8 mouse cellular contexts compared by ENCODE assay signal in the genomic region with DNA sequence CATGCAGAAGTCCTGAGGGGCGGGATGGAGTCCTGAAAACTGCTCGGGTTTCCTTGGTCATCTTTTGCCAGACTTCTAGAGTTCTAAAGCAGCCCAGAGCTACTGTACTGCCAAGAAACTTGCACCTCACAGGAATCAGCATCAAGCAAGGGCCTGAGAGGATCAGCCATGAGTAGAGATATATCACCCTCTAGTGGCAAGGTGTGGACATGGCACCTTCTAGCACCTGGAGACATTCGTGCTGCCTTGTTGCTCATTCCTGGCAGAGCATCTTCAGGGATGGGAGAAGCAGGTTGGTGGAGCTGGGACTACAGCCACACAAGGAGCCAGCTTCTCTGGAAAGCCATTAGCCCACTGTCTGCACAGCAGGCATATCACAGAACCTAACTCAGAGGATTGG. TPM values are rescaled to one million over a fixed set of nuclear protein-coding genes. Genes with fewer than 3 reads are reported as not detected.
DNase-seq lines count a peak whose midpoint lies in the region; ATAC-seq and TF ChIP-seq lines count a peak whose summit lies in the region.

No protein-coding gene starts in this region.

- no peak overlapping the region for H3K27ac ChIP-seq in forebrain, embryonic 13.5 days
- H3K27ac ChIP-seq in kidney, embryonic 16.5 days (ENCODE audit: low read length), result no peak overlapping the region
- H3K27ac ChIP-seq in liver, postnatal 0 days (ENCODE audit: low read depth), result no peak overlapping the region

- H3K9me3 ChIP-seq in forebrain, embryonic 13.5 days (replicated peaks), result no peaks in the 10 kb centered on the region
- no peaks in the 10 kb centered on the region for H3K9me3 ChIP-seq in kidney, embryonic 16.5 days (ENCODE audit: low read length)
- no peaks in the 10 kb centered on the region for H3K9me3 ChIP-seq in liver, postnatal 0 days (ENCODE audit: low read length)

- H3K36me3 ChIP-seq in forebrain, embryonic 13.5 days (ENCODE audit: poor library complexity, severe bottlenecking), result peaks cover 46% of the 10 kb centered on the region
- peaks cover 22% of the 10 kb centered on the region for H3K36me3 ChIP-seq in kidney, embryonic 16.5 days (ENCODE audit: insufficient read depth, low read length)
- H3K36me3 ChIP-seq in liver, postnatal 0 days (replicated peaks; ENCODE audit: insufficient read depth, low read length), result peaks cover 25% of the 10 kb centered on the region

- no peaks in the 10 kb centered on the region for H3K27me3 ChIP-seq in forebrain, embryonic 13.5 days
- H3K27me3 ChIP-seq in kidney, embryonic 16.5 days (ENCODE audit: insufficient read depth, low read length), result no peaks in the 10 kb centered on the region
- no peaks in the 10 kb centered on the region for H3K27me3 ChIP-seq in liver, postnatal 0 days (ENCODE audit: insufficient read depth, low read length)

- peak; percentile 54 for DNase-seq in 416B (ENCODE audit: low read depth)
- peak; percentile 50 for DNase-seq in CD4-positive helper T cell, adult 2 months (ENCODE audit: low read depth, low spot score)
- DNase-seq in c-Kit-positive CD71-positive TER-119-negative erythroid progenitor cells, embryonic 14.5 days (ENCODE audit: low read depth), result peak; percentile 40
- DNase-seq in liver, postnatal 0 days, result peak; percentile 55
- DNase-seq in retina, postnatal 1 day, result peak; percentile 76

- 28% methylated on average over 3 of the region's 3 CpGs for whole genome bisulfite sequencing in forebrain, embryonic 13.5 days
- 46% methylated on average over 3 of the region's 3 CpGs for WGBS in kidney, embryonic 16.5 days
- 48% methylated on average over 3 of the region's 3 CpGs for WGBS in liver, postnatal 0 days (ENCODE audit: insufficient replicate concordance)

- TF ChIP-seq EP300 in liver, postnatal 0 days (IDR thresholded peaks at IDR 0.05; ENCODE audit: low read depth), result no peak

- no peak overlapping the region for H3K4me3 ChIP-seq in forebrain, embryonic 13.5 days
- no peak overlapping the region for H3K4me3 ChIP-seq in kidney, embryonic 16.5 days (ENCODE audit: low read length)
- no peak overlapping the region for H3K4me3 ChIP-seq in liver, postnatal 0 days (ENCODE audit: low read depth, low read length)

- H3K4me1 ChIP-seq in forebrain, embryonic 13.5 days, result no peaks in the 10 kb centered on the region
- H3K4me1 ChIP-seq in kidney, embryonic 16.5 days (ENCODE audit: insufficient read depth, low read length), result no peaks in the 10 kb centered on the region
- H3K4me1 ChIP-seq in liver, postnatal 0 days (ENCODE audit: insufficient read depth), result no peaks in the 10 kb centered on the region

- peak; percentile 43; the same call in 1 of the 2 replicates for ATAC-seq in forebrain, embryonic 13.5 days
- ATAC-seq in kidney, embryonic 16.5 days (ENCODE audit: low FRiP score, low TSS enrichment), result 0 out of 2 replicates have a peak, but pooled peaks have one; percentile 54
- no peak for ATAC-seq in liver, postnatal 0 days
- no peak for ATAC-seq in inflammation-experienced regulatory T-cells, adult 6 months

- no peak overlapping the region for H3K4me2 ChIP-seq in forebrain, embryonic 13.5 days
- H3K4me2 ChIP-seq in kidney, embryonic 16.5 days (replicated peaks; ENCODE audit: low read depth, low read length), result no peak overlapping the region
- no peak overlapping the region for H3K4me2 ChIP-seq in liver, postnatal 0 days (ENCODE audit: low read depth, low read length)

- peak; percentile 85 for TF ChIP-seq CTCF in liver, postnatal 0 days (IDR thresholded peaks at IDR 0.05; ENCODE audit: low read depth)

- no peak overlapping the region for H3K9ac ChIP-seq in forebrain, embryonic 13.5 days
- H3K9ac ChIP-seq in kidney, embryonic 16.5 days (replicated peaks; ENCODE audit: low read length), result no peak overlapping the region
- H3K9ac ChIP-seq in liver, postnatal 0 days (replicated peaks), result no peak overlapping the region

RNA-seq across cellular contexts. Expression of gene Gosr2, which starts 22.1 kb away (rescaled TPM):
- 90.9 and 99.5 TPM in 2 replicates for polyA plus RNA-seq in forebrain, embryonic 13.5 days (2015; fragmentation: Nextera tagmentation; extraction: Ambion mirVana)
- 91.1 and 92.2 TPM in 2 replicates for polyA plus RNA-seq in kidney, embryonic 16.5 days (2015; fragmentation: Nextera tagmentation; extraction: Ambion mirVana)
- 39.3 and 43.1 TPM in 2 replicates for polyA plus RNA-seq in liver, postnatal 0 days (2015; fragmentation: Nextera tagmentation; extraction: Ambion mirVana)
- 10 to 100 TPM; 60.7 to 78.9 (median 72.4) TPM for polyA plus RNA-seq in inflammation-experienced regulatory T-cells, adult 6 months (2017; shearing (Covaris generic))

RNA-seq across cellular contexts. Expression of gene Rprml, which starts 26.2 kb away (rescaled TPM):
- 1.6 and 2.7 TPM in 2 replicates for polyA plus RNA-seq in forebrain, embryonic 13.5 days (2015; fragmentation: Nextera tagmentation; extraction: Ambion mirVana)
- polyA plus RNA-seq in kidney, embryonic 16.5 days (2015; fragmentation: Nextera tagmentation; extraction: Ambion mirVana), result not detected in 2 replicates
- not detected in 2 replicates for polyA plus RNA-seq in liver, postnatal 0 days (2015; fragmentation: Nextera tagmentation; extraction: Ambion mirVana)
- polyA plus RNA-seq in inflammation-experienced regulatory T-cells, adult 6 months (2017; shearing (Covaris generic)), result not detected

RNA-seq across cellular contexts. Expression of gene Lyzl6, which starts 36.9 kb away (rescaled TPM):
- polyA plus RNA-seq in forebrain, embryonic 13.5 days (2015; fragmentation: Nextera tagmentation; extraction: Ambion mirVana), result not detected in 2 replicates
- polyA plus RNA-seq in kidney, embryonic 16.5 days (2015; fragmentation: Nextera tagmentation; extraction: Ambion mirVana), result not detected in 2 replicates
- not detected in 2 replicates for polyA plus RNA-seq in liver, postnatal 0 days (2015; fragmentation: Nextera tagmentation; extraction: Ambion mirVana)
- not detected for polyA plus RNA-seq in inflammation-experienced regulatory T-cells, adult 6 months (2017; shearing (Covaris generic))

RNA-seq across cellular contexts. Expression of gene Gm884, which starts 54.6 kb away (rescaled TPM):
- not detected in 2 replicates for polyA plus RNA-seq in forebrain, embryonic 13.5 days (2015; fragmentation: Nextera tagmentation; extraction: Ambion mirVana)
- not detected in 2 replicates for polyA plus RNA-seq in kidney, embryonic 16.5 days (2015; fragmentation: Nextera tagmentation; extraction: Ambion mirVana)
- polyA plus RNA-seq in liver, postnatal 0 days (2015; fragmentation: Nextera tagmentation; extraction: Ambion mirVana), result not detected in 2 replicates
- under 1 TPM in 1 of 3 experiments, not detected in 2; 0.05 TPM for polyA plus RNA-seq in inflammation-experienced regulatory T-cells, adult 6 months (2017; shearing (Covaris generic))

Comparison
In these comparisons a context has a peak if more than half of its experiments do, and no peak if none do; other contexts are left out.
1. ATAC-seq: peak in forebrain, embryonic 13.5 days (single experiment) and kidney, embryonic 16.5 days (single experiment); none in liver, postnatal 0 days (single experiment) and inflammation-experienced regulatory T-cells, adult 6 months (single experiment).
2. Peak in every context shown above with its lines, with median percentiles within 50 percentile points of each other: DNase-seq.